Mouse (Mus musculus): ENCODE measurements around the gene B830017H08Rik. TPM values are rescaled to one million over a fixed set of nuclear protein-coding genes. Genes with fewer than 3 reads are reported as not detected.

The B830017H08Rik gene
- not detected in 2 replicates for polyA plus RNA-seq (2015; fragmentation: Nextera tagmentation; extraction: Ambion mirVana)

- no peak for TF ChIP-seq CTCF (IDR thresholded peaks at IDR 0.05; ENCODE audit: low read depth)
- ATAC-seq = no peak
- Histone ChIP-seq H3K9me3 (ENCODE audit: control insufficient read depth) (no peaks in the 10 kb centered on the region), H3K9ac (ENCODE audit: low read depth, low read length) (peak within 1 kb of the TSS; percentile 17; the same call in 1 of the 2 replicates), H3K36me3 (ENCODE audit: control insufficient read depth, insufficient read depth) (no peaks in the 10 kb centered on the region), H3K27ac (ENCODE audit: low read depth, low read length) (no peak within 1 kb of the TSS), H3K4me2 (replicated peaks; ENCODE audit: low read depth) (peak within 1 kb of the TSS; percentile 99), H3K4me3 (ENCODE audit: low read depth, low read length) (peak within 1 kb of the TSS; percentile 60), H3K27me3 (replicated peaks; ENCODE audit: control insufficient read depth, insufficient read depth, low read length) (peaks cover 66% of the 10 kb centered on the region), H3K4me1 (replicated peaks; ENCODE audit: control insufficient read depth, insufficient read depth, low read length) (0 out of 2 replicates have a peak, but pooled peaks cover 4% of the 10 kb centered on the region)
- WGBS = 37% methylated on average over 7 of the region's 7 CpGs
Measured at GRCm38 (mm10) chr16:17832821-17833220, at the start of gene B830017H08Rik. Gene B830017H08Rik (plus strand): TSS chr16:17833121.

GRCm38 (mm10) chr16:17785337-17785736, 47.6 kb upstream of the B830017H08Rik start:
- no peak for ATAC-seq
- Histone ChIP-seq H3K4me2 (replicated peaks; ENCODE audit: low read depth) (no peak overlapping the region), H3K27ac (ENCODE audit: low read depth, low read length) (no peak overlapping the region), H3K9ac (ENCODE audit: low read depth, low read length) (no peak overlapping the region), H3K27me3 (replicated peaks; ENCODE audit: control insufficient read depth, insufficient read depth, low read length) (no peaks in the 10 kb centered on the region), H3K9me3 (ENCODE audit: control insufficient read depth) (no peaks in the 10 kb centered on the region), H3K4me1 (replicated peaks; ENCODE audit: control insufficient read depth, insufficient read depth, low read length) (no peaks in the 10 kb centered on the region), H3K4me3 (ENCODE audit: low read depth, low read length) (no peak overlapping the region), H3K36me3 (ENCODE audit: control insufficient read depth, insufficient read depth) (peaks cover 73% of the 10 kb centered on the region)
- 65% methylated on average over 3 of the region's 3 CpGs for WGBS
- TF ChIP-seq CTCF (IDR thresholded peaks at IDR 0.05; ENCODE audit: low read depth) = peak; percentile 67

- H3K36me3 ChIP-seq (ENCODE audit: control insufficient read depth, insufficient read depth) = peaks cover 48% of the 10 kb centered on the region
- no peaks in the 10 kb centered on the region for H3K4me1 ChIP-seq (replicated peaks; ENCODE audit: control insufficient read depth, insufficient read depth, low read length)
- H3K9ac ChIP-seq (ENCODE audit: low read depth, low read length) = no peak overlapping the region
- WGBS = 73% methylated on average over 3 of the region's 3 CpGs
- peaks cover 17% of the 10 kb centered on the region for H3K27me3 ChIP-seq (replicated peaks; ENCODE audit: control insufficient read depth, insufficient read depth, low read length)
- no peak overlapping the region for H3K27ac ChIP-seq (ENCODE audit: low read depth, low read length)
- ATAC-seq = no peak
- no peak for TF ChIP-seq CTCF (IDR thresholded peaks at IDR 0.05; ENCODE audit: low read depth)
- H3K4me2 ChIP-seq (replicated peaks; ENCODE audit: low read depth) = no peak overlapping the region
- no peak overlapping the region for H3K4me3 ChIP-seq (ENCODE audit: low read depth, low read length)
- H3K9me3 ChIP-seq (ENCODE audit: control insufficient read depth) = no peaks in the 10 kb centered on the region
Measured at GRCm38 (mm10) chr16:17792728-17793127, 40.2 kb upstream of the B830017H08Rik start.

- peaks cover 36% of the 10 kb centered on the region for H3K36me3 ChIP-seq (ENCODE audit: control insufficient read depth, insufficient read depth)
- no peaks in the 10 kb centered on the region for H3K4me1 ChIP-seq (replicated peaks; ENCODE audit: control insufficient read depth, insufficient read depth, low read length)
- 91% methylated on average over 4 of the region's 4 CpGs for WGBS
- H3K4me3 ChIP-seq (ENCODE audit: low read depth, low read length) = no peak overlapping the region
- no peak for ATAC-seq
- no peak overlapping the region for H3K27ac ChIP-seq (ENCODE audit: low read depth, low read length)
- no peaks in the 10 kb centered on the region for H3K9me3 ChIP-seq (ENCODE audit: control insufficient read depth)
- H3K27me3 ChIP-seq (replicated peaks; ENCODE audit: control insufficient read depth, insufficient read depth, low read length) = peaks cover 25% of the 10 kb centered on the region
- no peak overlapping the region for H3K9ac ChIP-seq (ENCODE audit: low read depth, low read length)
- TF ChIP-seq CTCF (IDR thresholded peaks at IDR 0.05; ENCODE audit: low read depth) = no peak
- no peak overlapping the region for H3K4me2 ChIP-seq (replicated peaks; ENCODE audit: low read depth)
Measured at GRCm38 (mm10) chr16:17794047-17794446, 38.9 kb upstream of the B830017H08Rik start.

GRCm38 (mm10) chr16:17795643-17796042, 37.3 kb upstream of the B830017H08Rik start:
- peak; percentile 57 for TF ChIP-seq CTCF (IDR thresholded peaks at IDR 0.05; ENCODE audit: low read depth)
- no peak overlapping the region for H3K4me3 ChIP-seq (ENCODE audit: low read depth, low read length)
- H3K27me3 ChIP-seq (replicated peaks; ENCODE audit: control insufficient read depth, insufficient read depth, low read length) = peaks cover 34% of the 10 kb centered on the region
- no peaks in the 10 kb centered on the region for H3K9me3 ChIP-seq (ENCODE audit: control insufficient read depth)
- WGBS = 78% methylated on average over 5 of the region's 5 CpGs
- H3K9ac ChIP-seq (ENCODE audit: low read depth, low read length) = no peak overlapping the region
- H3K27ac ChIP-seq (ENCODE audit: low read depth, low read length) = no peak overlapping the region
- H3K36me3 ChIP-seq (ENCODE audit: control insufficient read depth, insufficient read depth) = peaks cover 21% of the 10 kb centered on the region
- ATAC-seq = no peak
- no peaks in the 10 kb centered on the region for H3K4me1 ChIP-seq (replicated peaks; ENCODE audit: control insufficient read depth, insufficient read depth, low read length)
- no peak overlapping the region for H3K4me2 ChIP-seq (replicated peaks; ENCODE audit: low read depth)

DNA sequence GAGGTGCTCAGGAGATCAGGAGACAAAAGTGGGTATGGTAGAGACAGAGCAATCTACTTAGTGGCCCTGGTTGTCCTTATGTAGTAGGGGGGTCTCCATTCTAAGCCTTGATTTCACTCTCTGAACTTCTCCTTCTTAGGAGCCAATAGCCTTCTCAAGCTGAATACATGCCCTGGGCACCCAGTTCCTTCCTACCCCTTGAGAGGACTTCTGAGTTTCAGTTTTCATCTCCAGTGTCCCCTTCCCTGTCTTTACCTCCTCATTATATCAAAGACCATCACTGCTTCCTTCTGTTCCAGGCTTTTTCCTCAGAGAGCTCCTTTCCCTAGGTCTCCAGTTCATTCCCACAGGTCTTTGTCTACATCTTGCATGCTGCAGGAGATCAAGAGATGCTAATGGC, 36.4 kb upstream of the B830017H08Rik start:
- no peak for ATAC-seq
- Histone ChIP-seq H3K4me2 (replicated peaks; ENCODE audit: low read depth) (peak overlapping the region; percentile 73), H3K27ac (ENCODE audit: low read depth, low read length) (peak overlapping the region; percentile 8; the same call in 1 of the 2 replicates), H3K9me3 (ENCODE audit: control insufficient read depth) (no peaks in the 10 kb centered on the region), H3K9ac (ENCODE audit: low read depth, low read length) (peak overlapping the region; percentile 69; the same call in 1 of the 2 replicates), H3K36me3 (ENCODE audit: control insufficient read depth, insufficient read depth) (peaks cover 15% of the 10 kb centered on the region), H3K4me3 (ENCODE audit: low read depth, low read length) (peak overlapping the region; percentile 56), H3K27me3 (replicated peaks; ENCODE audit: control insufficient read depth, insufficient read depth, low read length) (peaks cover 40% of the 10 kb centered on the region), H3K4me1 (replicated peaks; ENCODE audit: control insufficient read depth, insufficient read depth, low read length) (no peaks in the 10 kb centered on the region)
- TF ChIP-seq CTCF (IDR thresholded peaks at IDR 0.05; ENCODE audit: low read depth) = no peak

Measured in intestine, postnatal 0 days (tissue).